In the genomic region with DNA sequence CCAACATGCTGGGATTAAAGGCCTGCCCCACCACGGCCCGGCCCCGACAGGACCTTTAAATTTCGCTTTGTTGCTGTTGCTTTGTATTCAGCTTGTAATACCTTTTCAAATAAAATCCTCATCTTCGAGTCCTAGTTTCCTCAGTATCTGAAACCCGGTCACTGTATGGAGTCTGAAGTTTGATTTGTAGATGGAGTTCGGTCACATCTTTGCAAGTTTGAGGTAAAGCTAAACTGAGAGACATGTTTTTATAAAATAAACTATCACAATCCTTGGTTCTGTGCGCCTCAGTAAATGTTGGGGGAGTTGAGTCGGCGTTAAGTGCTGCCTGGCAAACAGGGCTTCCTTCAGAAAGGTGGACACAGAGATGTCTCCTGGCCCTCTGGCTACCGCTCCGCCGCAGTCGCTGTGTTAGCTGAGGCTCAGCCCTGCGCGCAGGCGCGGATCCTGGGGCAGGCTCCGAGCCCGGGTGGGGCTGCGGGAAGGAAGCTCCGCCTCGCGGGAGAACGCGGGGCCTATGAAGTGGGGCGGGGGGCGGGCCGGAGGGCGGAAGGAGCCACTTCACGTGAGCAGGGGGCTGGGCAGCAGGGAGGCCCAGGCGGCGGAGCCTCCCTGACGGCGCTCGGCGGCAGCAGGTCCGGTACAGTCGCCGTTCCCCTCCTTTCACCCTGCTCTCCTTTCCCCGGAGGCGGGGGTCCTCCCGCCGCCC, we compare ENCODE assay signal across 8 mouse cellular contexts. TPM values are rescaled to one million over a fixed set of nuclear protein-coding genes. Genes with fewer than 3 reads are reported as not detected.
DNase-seq lines count a peak whose midpoint lies in the region; ATAC-seq lines count a peak whose summit lies in the region.

No protein-coding gene starts in this region.

- no peaks in the 10 kb centered on the region for H3K9me3 ChIP-seq in hindbrain, embryonic 12.5 days (replicated peaks)

- H3K36me3 ChIP-seq in hindbrain, embryonic 12.5 days = no peaks in the 10 kb centered on the region

- peak overlapping the region; percentile 96 for H3K9ac ChIP-seq in hindbrain, embryonic 12.5 days

- peak; percentile 98 for DNase-seq in MN1 (ENCODE audit: low spot score)
- DNase-seq in cerebellum, adult 9-10 months = peak; percentile 92
- DNase-seq in frontal cortex, adult 2 months (ENCODE audit: extremely low spot score in 1 of 2, low spot score in 1 of 2) = peak; percentile 75 to 93
- DNase-seq in layer of hippocampus, postnatal 14 days (ENCODE audit: low spot score in 2 of 2) = peak; percentile 87 to 94
- DNase-seq in lung, postnatal 14 days = peak; percentile 93
- DNase-seq in retina, adult 2 months (ENCODE audit: low read depth, low spot score) = peak; percentile 85
- peak; percentile 91 to 95 for DNase-seq in thymus, postnatal 36 days

- H3K27ac ChIP-seq in hindbrain, embryonic 12.5 days = peak overlapping the region; percentile 89

- ATAC-seq in hindbrain, embryonic 12.5 days (ENCODE audit: low FRiP score) = peak; percentile 98

- H3K27me3 ChIP-seq in hindbrain, embryonic 12.5 days = no peaks in the 10 kb centered on the region

- H3K4me2 ChIP-seq in hindbrain, embryonic 12.5 days (replicated peaks) = peak overlapping the region; percentile 91

- 11% methylated on average over 31 of the region's 44 CpGs for WGBS in hindbrain, embryonic 12.5 days

- peaks cover 13% of the 10 kb centered on the region for H3K4me1 ChIP-seq in hindbrain, embryonic 12.5 days

- H3K4me3 ChIP-seq in hindbrain, embryonic 12.5 days = peak overlapping the region; percentile 95

RNA-seq across cellular contexts. Expression of a gene that starts 8.7 kb away (rescaled TPM):
- polyA plus RNA-seq in frontal cortex, adult 2 months (2012; rRNA removed) = 43.9 and 51.4 TPM in 2 replicates
- 66.8 and 70.0 TPM in 2 replicates for polyA plus RNA-seq in hindbrain, embryonic 12.5 days (2016; fragmentation: Nextera tagmentation; extraction: Ambion mirVana)
- total RNA-seq in layer of hippocampus, postnatal 14 days (2021) = 10 to 100 TPM; 84.8 to 91.7 TPM

RNA-seq across cellular contexts. Expression of a gene that starts 8.8 kb away (rescaled TPM):
- polyA plus RNA-seq in frontal cortex, adult 2 months (2012; rRNA removed) = 9.9 and 10.0 TPM in 2 replicates
- polyA plus RNA-seq in hindbrain, embryonic 12.5 days (2016; fragmentation: Nextera tagmentation; extraction: Ambion mirVana) = 11.0 and 11.8 TPM in 2 replicates
- total RNA-seq in layer of hippocampus, postnatal 14 days (2021) = 10 to 100 TPM; 13.2 to 14.5 TPM

RNA-seq across cellular contexts. Expression of a gene that starts 8.9 kb away (rescaled TPM):
- 6.6 TPM in 2 replicates for polyA plus RNA-seq in frontal cortex, adult 2 months (2012; rRNA removed)
- polyA plus RNA-seq in hindbrain, embryonic 12.5 days (2016; fragmentation: Nextera tagmentation; extraction: Ambion mirVana) = 12.1 and 12.2 TPM in 2 replicates
- total RNA-seq in layer of hippocampus, postnatal 14 days (2021) = 1 to 10 TPM; 8.6 to 8.9 TPM

RNA-seq across cellular contexts. Expression of a gene that starts 29.1 kb away (rescaled TPM):
- polyA plus RNA-seq in frontal cortex, adult 2 months (2012; rRNA removed) = 25.6 and 26.6 TPM in 2 replicates
- polyA plus RNA-seq in hindbrain, embryonic 12.5 days (2016; fragmentation: Nextera tagmentation; extraction: Ambion mirVana) = 34.2 and 35.0 TPM in 2 replicates
- 10 to 100 TPM; 82.3 to 87.9 TPM for total RNA-seq in layer of hippocampus, postnatal 14 days (2021)

Comparison
In these comparisons a context has a peak if more than half of its experiments do, and no peak if none do; other contexts are left out.
1. Peak in every context shown above with its lines: DNase-seq, ATAC-seq, H3K4me3 ChIP-seq and H3K27ac ChIP-seq.